Mouse (Mus musculus) MEL (cell line): Measurements from ENCODE around the gene Znrf4.

Experiments
- CTCF ChIP-seq, 3 experiments: IDR thresholded peaks in 2 of 3; conservative IDR thresholded peaks in 1 of 3; 2 replicates each; pipeline ENCODE4 v1.5.1; 2011 to 2012; ENCODE audit warnings: low read length in 3 of 3, low read depth in 2 of 3, mild to moderate bottlenecking in 2 of 3, improper control_type of control experiment in 1 of 3, inconsistent platforms in 1 of 3, mixed read lengths in 1 of 3, moderate library complexity in 1 of 3; ENCODE audit not compliant: control insufficient read depth in 1 of 3, insufficient read depth in 1 of 3, poor library complexity in 1 of 3, severe bottlenecking in 1 of 3
- MYC ChIP-seq: IDR thresholded peaks from 2 replicates; pipeline ENCODE4 v1.6.1; 2011; ENCODE audit warnings: low read depth, mild to moderate bottlenecking, low read length, improper control_type of control experiment, moderate library complexity
- TBP ChIP-seq: IDR thresholded peaks from 2 replicates; pipeline ENCODE4 v1.8.0; 2011; ENCODE audit warnings: low read depth, low read length, improper control_type of control experiment

- no peak for TF ChIP-seq CTCF (IDR thresholded peaks at IDR 0.05 in 2 of 3, conservative IDR thresholded peaks at IDR 0.05 in 1 of 3; ENCODE audit: control insufficient read depth in 1 of 3, insufficient read depth in 1 of 3, low read depth in 2 of 3, low read length in 3 of 3, poor library complexity in 1 of 3, severe bottlenecking in 1 of 3)
- TF ChIP-seq MYC, result no peak
- TF ChIP-seq TBP, result no peak
Observed at GRCm38 (mm10) chr17:56509021-56509640, 3.1 kb downstream of the Znrf4 start.
